Mouse (Mus musculus) intestine, embryonic 15.5 days (tissue): ENCODE measurements around the gene Jph3. TPM values are rescaled to one million over a fixed set of nuclear protein-coding genes. Genes with fewer than 3 reads are reported as not detected.

ENCODE experiments used
- ATAC-seq: fragments of 200-750 bp; cut with Nextera tagmentation; 2 replicates; pipeline ENCODE4 v1.8.0; 2017; ENCODE audit warnings: moderate TSS enrichment, moderate library complexity
- H3K27ac ChIP-seq: fragments of 300-500 bp; sonication (generic); 2 replicates; pipeline ENCODE4 v1.5.1; 2015; ENCODE audit warnings: mild to moderate bottlenecking, inconsistent platforms
- H3K27me3 ChIP-seq: fragments of 300-500 bp; sonication (generic); replicated peaks from 2 replicates; pipeline ENCODE4 v1.6.1; 2015; ENCODE audit warnings: inconsistent platforms
- H3K36me3 ChIP-seq: fragments of 300-500 bp; sonication (generic); 2 replicates; pipeline ENCODE4 v1.6.1; 2015; ENCODE audit warnings: inconsistent platforms
- H3K4me1 ChIP-seq: fragments of 300-500 bp; sonication (generic); replicated peaks from 2 replicates; pipeline ENCODE4 v1.6.1; 2015; ENCODE audit warnings: inconsistent platforms
- H3K4me2 ChIP-seq: fragments of 300-500 bp; sonication (generic); replicated peaks from 2 replicates; pipeline ENCODE4 v1.6.1; 2015; ENCODE audit warnings: mild to moderate bottlenecking, inconsistent platforms
- H3K4me3 ChIP-seq: fragments of 300-500 bp; sonication (generic); replicated peaks from 2 replicates; pipeline ENCODE4 v1.5.1; 2015; ENCODE audit warnings: inconsistent platforms
- H3K9ac ChIP-seq: fragments of 300-500 bp; sonication (generic); 2 replicates; pipeline ENCODE4 v1.6.1; 2015; ENCODE audit warnings: inconsistent platforms
- H3K9me3 ChIP-seq: fragments of 300-500 bp; sonication (generic); 2 replicates; pipeline ENCODE4 v1.6.1; 2016; ENCODE audit warnings: inconsistent platforms
- WGBS: fragments of 180-500 bp; shearing (Covaris S2); methylation state at CpG from one replicate; pipeline ENCODE4 v1.1.7; 2015; 5-methylcytosine and 5-hydroxymethylcytosine counted together
- polyA plus RNA-seq: library from polyadenylated mRNA; unstranded; fragments of >200 nt; fragmentation: Nextera tagmentation; extraction: Ambion mirVana; gene quantifications from 2 replicates; pipeline ENCODE4 v1.2.1, GENCODE M21; 2015

Gene Jph3
- 4.5 and 5.1 TPM in 2 replicates for polyA plus RNA-seq

GRCm38 (mm10) chr8:121729323-121729722 lies at the start of gene Jph3:
Gene Jph3 (plus strand): TSS chr8:121729623.
- Histone ChIP-seq H3K27me3 (peaks cover 66% of the 10 kb centered on the region), H3K9me3 (no peaks in the 10 kb centered on the region; the same call in 1 of the 2 replicates), H3K4me1 (peaks cover 11% of the 10 kb centered on the region; the same call in 1 of the 2 replicates), H3K9ac (no peak within 1 kb of the TSS), H3K36me3 (no peaks in the 10 kb centered on the region), H3K27ac (no peak within 1 kb of the TSS), H3K4me3 (peak within 1 kb of the TSS; percentile 46), H3K4me2 (peak within 1 kb of the TSS; percentile 87)
- no peak for ATAC-seq
- 11% methylated on average over 12 of the region's 12 CpGs for WGBS

- 83% methylated on average over 4 of the region's 4 CpGs for WGBS
- H3K9ac ChIP-seq: no peak overlapping the region
- ATAC-seq: no peak
- no peak overlapping the region for H3K4me2 ChIP-seq
- H3K27me3 ChIP-seq: no peaks in the 10 kb centered on the region
- no peak overlapping the region for H3K27ac ChIP-seq
- no peaks in the 10 kb centered on the region for H3K9me3 ChIP-seq
- H3K4me3 ChIP-seq: no peak overlapping the region
- no peaks in the 10 kb centered on the region for H3K36me3 ChIP-seq
- H3K4me1 ChIP-seq: no peaks in the 10 kb centered on the region
These were observed 48.5 kb upstream of the Jph3 start for GRCm38 (mm10) chr8:121680896-121681295.

GRCm38 (mm10) chr8:121681457-121681856 lies 48.0 kb upstream of the Jph3 start:
- no peaks in the 10 kb centered on the region for H3K36me3 ChIP-seq
- H3K4me3 ChIP-seq: no peak overlapping the region
- H3K4me2 ChIP-seq: no peak overlapping the region
- no peaks in the 10 kb centered on the region for H3K27me3 ChIP-seq
- no peak overlapping the region for H3K27ac ChIP-seq
- H3K4me1 ChIP-seq: no peaks in the 10 kb centered on the region
- 55% methylated on average over 10 of the region's 10 CpGs for WGBS
- no peak for ATAC-seq
- no peak overlapping the region for H3K9ac ChIP-seq
- H3K9me3 ChIP-seq: no peaks in the 10 kb centered on the region

- no peak for ATAC-seq
These were observed 46.2 kb upstream of the Jph3 start for GRCm38 (mm10) chr8:121683083-121683832.

DNA sequence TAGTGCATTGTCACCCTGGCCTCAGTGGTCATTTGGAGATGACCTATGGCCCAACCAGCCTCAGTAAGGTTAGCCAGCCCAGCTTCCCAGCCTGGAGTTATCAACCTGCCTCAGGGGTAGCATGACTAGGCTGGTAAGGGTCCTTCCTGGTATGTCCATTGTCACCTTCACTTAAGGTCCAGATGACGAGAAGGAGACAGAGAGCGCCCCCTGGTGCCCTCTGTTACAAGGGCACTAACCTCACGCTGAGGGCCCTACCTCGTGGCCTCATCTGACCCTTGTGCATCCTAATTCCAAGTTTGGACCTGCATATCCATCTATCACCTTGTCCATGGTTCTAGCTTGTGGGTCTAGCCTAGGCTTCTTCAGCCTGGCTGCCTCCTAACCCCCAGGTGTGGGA lies 44.0 kb upstream of the Jph3 start:
- no peak overlapping the region for H3K4me3 ChIP-seq
- no peak overlapping the region for H3K4me2 ChIP-seq
- WGBS: 4% methylated on average over 4 of the region's 4 CpGs
- no peaks in the 10 kb centered on the region for H3K36me3 ChIP-seq
- no peaks in the 10 kb centered on the region for H3K9me3 ChIP-seq
- no peaks in the 10 kb centered on the region for H3K27me3 ChIP-seq
- H3K9ac ChIP-seq: no peak overlapping the region
- no peak overlapping the region for H3K27ac ChIP-seq
- no peak for ATAC-seq
- no peaks in the 10 kb centered on the region; the same call in 1 of the 2 replicates for H3K4me1 ChIP-seq

More at GRCm38 (mm10) chr8:121683083-121683832, 46.2 kb upstream of the Jph3 start:
- Histone ChIP-seq H3K4me2 (no peak overlapping the region), H3K36me3 (no peaks in the 10 kb centered on the region), H3K27me3 (no peaks in the 10 kb centered on the region), H3K9me3 (no peaks in the 10 kb centered on the region), H3K4me1 (no peaks in the 10 kb centered on the region; the same call in 1 of the 2 replicates), H3K27ac (no peak overlapping the region), H3K9ac (no peak overlapping the region), H3K4me3 (no peak overlapping the region)
- 69% methylated on average over 10 of the region's 10 CpGs for WGBS

DNA sequence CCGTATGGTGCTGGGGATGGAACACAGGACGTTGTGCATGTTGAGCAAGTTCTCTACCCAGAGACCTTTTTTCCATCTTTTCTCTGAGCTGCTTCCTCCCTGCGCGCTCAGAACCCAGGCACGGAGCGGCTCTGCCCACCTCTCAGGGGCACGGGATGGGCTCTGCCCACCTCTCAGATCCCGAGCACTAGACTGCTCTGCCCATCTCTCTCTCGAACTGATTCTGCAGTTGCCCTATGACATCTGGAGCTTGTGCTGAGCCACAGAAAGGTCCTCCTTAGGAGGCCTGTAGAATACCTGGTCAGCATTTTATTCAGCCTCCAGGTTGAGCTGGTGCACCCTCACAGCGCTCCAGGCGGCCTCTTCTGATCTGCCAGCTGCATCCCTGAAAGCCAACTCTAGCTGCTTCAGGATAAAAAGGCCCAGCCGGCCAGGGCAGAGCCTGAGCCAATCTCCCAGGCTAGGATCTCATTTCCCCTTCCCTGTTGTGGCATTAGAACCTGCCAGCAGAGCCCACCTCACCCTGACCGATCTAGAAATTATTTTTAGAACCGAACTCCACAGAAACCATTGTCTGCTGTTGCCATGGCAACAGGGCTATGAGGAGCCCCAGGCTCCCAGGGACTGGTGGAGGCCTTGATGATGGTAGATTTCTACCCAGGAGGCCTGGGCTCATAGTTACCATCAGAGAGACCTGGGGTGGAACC lies 41.8 kb upstream of the Jph3 start:
- no peak overlapping the region for H3K4me3 ChIP-seq
- H3K9ac ChIP-seq: no peak overlapping the region
- no peak overlapping the region for H3K4me2 ChIP-seq
- H3K27ac ChIP-seq: no peak overlapping the region
- no peaks in the 10 kb centered on the region for H3K36me3 ChIP-seq
- no peak for ATAC-seq
- no peaks in the 10 kb centered on the region for H3K27me3 ChIP-seq
- H3K9me3 ChIP-seq: no peaks in the 10 kb centered on the region
- H3K4me1 ChIP-seq: no peaks in the 10 kb centered on the region; the same call in 1 of the 2 replicates
- WGBS: 60% methylated on average over 14 of the region's 14 CpGs

DNA sequence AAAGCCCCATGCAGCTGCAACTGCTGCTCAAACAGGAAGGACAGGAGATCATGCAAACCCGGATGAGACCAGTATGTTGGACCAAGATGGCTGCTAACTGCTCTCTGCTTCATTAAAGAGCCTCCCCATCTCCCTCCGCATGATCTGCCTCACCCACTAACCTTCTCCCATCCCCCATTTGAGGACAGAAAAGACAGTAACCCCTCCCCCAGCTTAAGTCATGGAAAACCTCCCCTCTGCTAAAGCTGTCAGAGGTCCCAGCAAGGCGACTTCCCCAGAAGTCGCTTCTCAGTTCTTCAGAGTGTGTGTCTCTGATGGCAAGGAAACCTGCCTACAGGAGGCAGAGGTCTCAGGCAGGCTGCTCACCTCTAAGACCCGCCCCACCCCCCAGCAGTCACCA lies 40.9 kb upstream of the Jph3 start:
- H3K27ac ChIP-seq: no peak overlapping the region
- no peak overlapping the region for H3K9ac ChIP-seq
- no peaks in the 10 kb centered on the region for H3K9me3 ChIP-seq
- H3K27me3 ChIP-seq: no peaks in the 10 kb centered on the region
- no peaks in the 10 kb centered on the region for H3K36me3 ChIP-seq
- H3K4me3 ChIP-seq: no peak overlapping the region
- no peak overlapping the region for H3K4me2 ChIP-seq
- no peak for ATAC-seq
- H3K4me1 ChIP-seq: no peaks in the 10 kb centered on the region; the same call in 1 of the 2 replicates
- 43% methylated on average over 5 of the region's 5 CpGs for WGBS

- H3K4me1 ChIP-seq: peaks cover 6% of the 10 kb centered on the region; the same call in 1 of the 2 replicates
- H3K9me3 ChIP-seq: no peaks in the 10 kb centered on the region
- no peak overlapping the region for H3K4me3 ChIP-seq
- 55% methylated on average over 4 of the region's 4 CpGs for WGBS
- H3K27ac ChIP-seq: no peak overlapping the region
- no peaks in the 10 kb centered on the region for H3K27me3 ChIP-seq
- no peak overlapping the region for H3K4me2 ChIP-seq
- no peaks in the 10 kb centered on the region for H3K36me3 ChIP-seq
- H3K9ac ChIP-seq: no peak overlapping the region
- no peak for ATAC-seq
These were observed 35.0 kb upstream of the Jph3 start for GRCm38 (mm10) chr8:121694453-121694852.

- H3K27me3 ChIP-seq: no peaks in the 10 kb centered on the region
- no peak overlapping the region for H3K4me3 ChIP-seq
- no peak for ATAC-seq
- no peak overlapping the region for H3K4me2 ChIP-seq
- no peaks in the 10 kb centered on the region for H3K9me3 ChIP-seq
- no peak overlapping the region for H3K9ac ChIP-seq
- H3K27ac ChIP-seq: no peak overlapping the region
- H3K4me1 ChIP-seq: peaks cover 6% of the 10 kb centered on the region; the same call in 1 of the 2 replicates
- H3K36me3 ChIP-seq: no peaks in the 10 kb centered on the region
- WGBS: 71% methylated on average over 6 of the region's 6 CpGs
These were observed 33.7 kb upstream of the Jph3 start for GRCm38 (mm10) chr8:121695585-121696184.

DNA sequence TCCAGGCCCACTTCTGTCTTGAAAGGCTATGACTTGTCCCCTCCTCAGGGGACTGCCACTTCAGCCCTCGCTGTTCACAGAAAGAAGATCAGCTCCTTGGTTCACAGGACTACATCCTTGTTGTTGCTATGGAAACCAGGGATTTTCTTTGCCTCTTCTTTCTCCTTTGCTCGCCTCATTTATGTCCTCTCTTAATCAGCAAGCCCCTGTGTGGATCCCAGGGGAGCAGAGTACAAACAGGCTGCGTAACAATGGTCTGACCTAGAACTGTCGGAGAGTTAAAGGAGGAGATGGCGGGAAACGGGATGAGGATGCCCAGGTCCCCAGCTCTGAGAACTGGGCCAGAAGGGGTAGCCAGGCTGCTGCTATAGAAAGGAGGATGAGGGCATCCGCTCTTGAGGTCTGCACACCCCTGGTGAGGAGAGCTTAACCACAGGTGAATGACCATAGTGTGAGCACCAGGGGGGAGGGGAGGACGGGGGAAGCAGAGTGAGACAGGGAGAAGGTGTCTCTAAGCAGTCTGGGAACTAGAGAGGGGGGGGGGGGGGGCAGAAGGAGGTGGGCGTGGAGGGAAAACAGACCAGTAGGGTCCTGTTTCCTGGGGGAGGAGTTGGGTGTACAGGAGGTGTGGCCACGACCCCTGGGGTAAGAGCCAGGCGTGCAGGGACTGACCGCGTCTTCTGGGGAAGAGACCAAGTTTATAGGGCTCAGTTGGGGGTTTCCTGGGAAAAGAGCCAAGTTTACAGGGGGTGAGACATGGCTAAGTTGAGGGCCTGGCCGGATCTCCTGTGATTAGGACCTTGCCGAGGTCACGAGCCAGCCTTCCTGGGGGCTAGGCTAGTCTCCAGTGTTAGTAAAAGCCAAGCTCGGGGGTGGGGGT lies 31.4 kb upstream of the Jph3 start:
- H3K9me3 ChIP-seq: no peaks in the 10 kb centered on the region
- peak overlapping the region; percentile 11; the same call in 1 of the 2 replicates for H3K4me3 ChIP-seq
- no peaks in the 10 kb centered on the region for H3K36me3 ChIP-seq
- ATAC-seq: peak; percentile 53
- H3K27me3 ChIP-seq: no peaks in the 10 kb centered on the region
- 2% methylated on average over 17 of the region's 17 CpGs for WGBS
- no peak overlapping the region for H3K9ac ChIP-seq
- peaks cover 6% of the 10 kb centered on the region; the same call in 1 of the 2 replicates for H3K4me1 ChIP-seq
- H3K4me2 ChIP-seq: peak overlapping the region; percentile 53
- H3K27ac ChIP-seq: no peak overlapping the region

DNA sequence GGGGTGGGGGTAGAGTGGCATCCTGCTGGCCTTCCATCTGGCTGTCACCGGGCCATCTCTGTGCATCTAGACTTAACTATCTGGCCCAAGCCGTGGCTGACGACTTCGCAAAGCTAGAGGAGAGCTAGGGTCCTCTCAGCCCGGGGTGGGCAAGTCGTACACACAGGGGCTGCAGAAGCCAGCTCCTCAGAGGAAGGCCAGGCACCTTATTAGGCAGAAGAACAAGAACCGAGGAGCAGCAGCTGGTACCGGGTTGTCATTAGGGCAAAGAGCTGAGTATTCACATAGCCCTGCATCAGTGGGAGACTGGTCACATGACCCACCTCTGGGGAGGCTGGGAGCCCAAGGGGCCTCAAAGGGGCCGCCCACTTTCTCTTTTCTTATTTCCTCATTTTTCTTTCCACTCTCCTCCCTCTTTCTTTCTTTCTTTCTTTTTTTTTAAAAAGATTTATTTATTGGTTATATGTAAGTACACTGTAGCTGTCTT lies 30.8 kb upstream of the Jph3 start:
- 0 out of 2 replicates have a peak overlapping the region, but pooled peaks have one; percentile 23 for H3K27ac ChIP-seq
- H3K27me3 ChIP-seq: no peaks in the 10 kb centered on the region
- peak overlapping the region; percentile 11; the same call in 1 of the 2 replicates for H3K4me3 ChIP-seq
- peak overlapping the region; percentile 53 for H3K4me2 ChIP-seq
- peak; percentile 68; the same call in 1 of the 2 replicates for ATAC-seq
- no peaks in the 10 kb centered on the region for H3K9me3 ChIP-seq
- no peak overlapping the region for H3K9ac ChIP-seq
- no peaks in the 10 kb centered on the region for H3K36me3 ChIP-seq
- peaks cover 6% of the 10 kb centered on the region; the same call in 1 of the 2 replicates for H3K4me1 ChIP-seq
- WGBS: 9% methylated on average over 9 of the region's 9 CpGs
